ENCODE assay signal across 8 mouse cellular contexts in genomic region chr4:89295441-89296220, GRCm38 (mm10). TPM values are rescaled to one million over a fixed set of nuclear protein-coding genes. Genes with fewer than 3 reads are reported as not detected.
DNase-seq lines count a peak whose midpoint lies in the region; ATAC-seq and TF ChIP-seq lines count a peak whose summit lies in the region.

No protein-coding gene starts in this region.

- no peak for DNase-seq in lung, adult 2 months
- DNase-seq in lung, postnatal 36 days, result no peak
- DNase-seq in intestine, embryonic 14.5 days (ENCODE audit: low spot score), result no peak
- DNase-seq in left cerebral cortex, postnatal 25 days (ENCODE audit: low spot score in 2 of 2), result no peak
- no peak for DNase-seq in thymus, postnatal 10 days (ENCODE audit: low spot score in 2 of 2)
- no peak for DNase-seq in spleen, postnatal 14 days (ENCODE audit: low spot score in 2 of 2)

- intact Hi-C loops in left cerebral cortex, postnatal 25 days (cut with DNase I), result loop anchor here (2.0 kb wide), 1 partner anchor 229 kb away; no protein-coding TSS in a partner anchor

- 15% methylated on average over 31 of the region's 31 CpGs for WGBS in lung, adult 2 months
- 2% methylated on average over 31 of the region's 31 CpGs for WGBS in embryonic facial prominence, embryonic 13.5 days
- 3% methylated on average over 31 of the region's 31 CpGs for WGBS in intestine, embryonic 14.5 days
- WGBS in midbrain, embryonic 16.5 days, result 3% methylated on average over 31 of the region's 31 CpGs

- ATAC-seq in embryonic facial prominence, embryonic 13.5 days (ENCODE audit: insufficient number of reproducible peaks, insufficient read depth, low FRiP score, low TSS enrichment, low read depth), result peak; percentile 44; the same call in 1 of the 2 replicates
- ATAC-seq in intestine, embryonic 14.5 days (replicated peaks; ENCODE audit: low FRiP score, low TSS enrichment, low read depth), result 0 out of 2 replicates have a peak, but pooled peaks have one; percentile 3
- peak; percentile 26; the same call in 1 of the 2 replicates for ATAC-seq in midbrain, embryonic 16.5 days

- no peaks in the 10 kb centered on the region for H3K36me3 ChIP-seq in embryonic facial prominence, embryonic 13.5 days
- no peaks in the 10 kb centered on the region for H3K36me3 ChIP-seq in intestine, embryonic 14.5 days (ENCODE audit: control insufficient read depth, insufficient read depth, low read length)
- no peaks in the 10 kb centered on the region for H3K36me3 ChIP-seq in midbrain, embryonic 16.5 days (ENCODE audit: control insufficient read depth, insufficient read depth, low read length)

- peak overlapping the region; percentile 55; the same call in 1 of the 2 replicates for H3K9ac ChIP-seq in embryonic facial prominence, embryonic 13.5 days
- H3K9ac ChIP-seq in intestine, embryonic 14.5 days (ENCODE audit: low read length), result peak overlapping the region; percentile 39
- no peak overlapping the region for H3K9ac ChIP-seq in midbrain, embryonic 16.5 days (ENCODE audit: low read depth, low read length)

- no peak for TF ChIP-seq POLR2A in lung, adult 2 months (IDR thresholded peaks at IDR 0.05; ENCODE audit: borderline replicate concordance, extremely low read depth, low read depth, low read length)

- H3K4me3 ChIP-seq in lung, adult 2 months (replicated peaks; ENCODE audit: extremely low read depth, low read depth, low read length), result peak overlapping the region; percentile 94
- peak overlapping the region; percentile 59 for H3K4me3 ChIP-seq in embryonic facial prominence, embryonic 13.5 days
- H3K4me3 ChIP-seq in intestine, embryonic 14.5 days (ENCODE audit: low read depth, low read length), result peak overlapping the region; percentile 59
- H3K4me3 ChIP-seq in midbrain, embryonic 16.5 days (ENCODE audit: low read depth, low read length), result peak overlapping the region; percentile 54

- peaks cover 90% of the 10 kb centered on the region for H3K27me3 ChIP-seq in embryonic facial prominence, embryonic 13.5 days
- peaks cover 96% of the 10 kb centered on the region for H3K27me3 ChIP-seq in intestine, embryonic 14.5 days (replicated peaks; ENCODE audit: control insufficient read depth, insufficient read depth, low read length)
- H3K27me3 ChIP-seq in midbrain, embryonic 16.5 days (ENCODE audit: control insufficient read depth, insufficient read depth, low read depth, low read length), result peaks cover 67% of the 10 kb centered on the region

- H3K4me2 ChIP-seq in embryonic facial prominence, embryonic 13.5 days, result peak overlapping the region; percentile 97
- peak overlapping the region; percentile 98 for H3K4me2 ChIP-seq in intestine, embryonic 14.5 days (ENCODE audit: low read length)
- H3K4me2 ChIP-seq in midbrain, embryonic 16.5 days (ENCODE audit: low read length), result peak overlapping the region; percentile 95

- no peak for TF ChIP-seq CTCF in lung, adult 2 months (IDR thresholded peaks at IDR 0.05; ENCODE audit: insufficient read depth, low read length)

- no peaks in the 10 kb centered on the region for H3K9me3 ChIP-seq in embryonic facial prominence, embryonic 13.5 days
- no peaks in the 10 kb centered on the region for H3K9me3 ChIP-seq in intestine, embryonic 14.5 days (ENCODE audit: control insufficient read depth, low read length)
- no peaks in the 10 kb centered on the region for H3K9me3 ChIP-seq in midbrain, embryonic 16.5 days (replicated peaks; ENCODE audit: control insufficient read depth, low read length, poor library complexity, severe bottlenecking)

- no peak overlapping the region for H3K27ac ChIP-seq in embryonic facial prominence, embryonic 13.5 days
- no peak overlapping the region for H3K27ac ChIP-seq in intestine, embryonic 14.5 days (ENCODE audit: low read depth)
- no peak overlapping the region for H3K27ac ChIP-seq in midbrain, embryonic 16.5 days (ENCODE audit: low read length)

- H3K4me1 ChIP-seq in lung, adult 2 months (ENCODE audit: control insufficient read depth, insufficient read depth, low read length), result peaks cover 6% of the 10 kb centered on the region; the same call in 1 of the 2 replicates
- H3K4me1 ChIP-seq in embryonic facial prominence, embryonic 13.5 days, result peaks cover 7% of the 10 kb centered on the region
- H3K4me1 ChIP-seq in intestine, embryonic 14.5 days (replicated peaks; ENCODE audit: control insufficient read depth, insufficient read depth, low read length), result 0 out of 2 replicates have a peak, but pooled peaks cover 2% of the 10 kb centered on the region
- H3K4me1 ChIP-seq in midbrain, embryonic 16.5 days (ENCODE audit: control insufficient read depth, insufficient read depth, low read length), result peaks cover 13% of the 10 kb centered on the region

RNA-seq across cellular contexts. Expression of gene Cdkn2a, which starts 1.2 kb away (rescaled TPM):
- 5.1 and 12.3 TPM in 2 replicates for polyA plus RNA-seq in lung, adult 2 months (2012; rRNA removed)
- not detected in 2 replicates for polyA plus RNA-seq in embryonic facial prominence, embryonic 13.5 days (2015; fragmentation: Nextera tagmentation; extraction: Ambion mirVana)
- polyA plus RNA-seq in intestine, embryonic 14.5 days (2014; fragmentation: Nextera tagmentation; extraction: Ambion mirVana), result not detected in 2 replicates
- not detected in 2 replicates for polyA plus RNA-seq in midbrain, embryonic 16.5 days (2015; fragmentation: Nextera tagmentation; extraction: Ambion mirVana)
- not detected for total RNA-seq in left cerebral cortex, postnatal 25 days (2021)

RNA-seq across cellular contexts. Expression of gene Cdkn2b, which starts 15.2 kb away (rescaled TPM):
- polyA plus RNA-seq in lung, adult 2 months (2012; rRNA removed), result 67.3 and 73.6 TPM in 2 replicates
- 1.7 and 1.9 TPM in 2 replicates for polyA plus RNA-seq in embryonic facial prominence, embryonic 13.5 days (2015; fragmentation: Nextera tagmentation; extraction: Ambion mirVana)
- 4.7 and 6.6 TPM in 2 replicates for polyA plus RNA-seq in intestine, embryonic 14.5 days (2014; fragmentation: Nextera tagmentation; extraction: Ambion mirVana)
- 0.70 and 0.87 TPM in 2 replicates for polyA plus RNA-seq in midbrain, embryonic 16.5 days (2015; fragmentation: Nextera tagmentation; extraction: Ambion mirVana)
- 1 to 10 TPM; 1.4 to 1.5 TPM for total RNA-seq in left cerebral cortex, postnatal 25 days (2021)
